Mouse (Mus musculus) kidney, postnatal 25 days (tissue): ENCODE measurements around the gene Grap.
A peak's percentile ranks its signal among the peaks of the same experiment; 100 is the strongest.

Source experiments
- DNase-seq, 2 experiments: peaks; one replicate each; pipeline ENCODE4 v3.0.0; 2021; ENCODE audit warnings: mixed read lengths in 2 of 2

Grap gene

DNA sequence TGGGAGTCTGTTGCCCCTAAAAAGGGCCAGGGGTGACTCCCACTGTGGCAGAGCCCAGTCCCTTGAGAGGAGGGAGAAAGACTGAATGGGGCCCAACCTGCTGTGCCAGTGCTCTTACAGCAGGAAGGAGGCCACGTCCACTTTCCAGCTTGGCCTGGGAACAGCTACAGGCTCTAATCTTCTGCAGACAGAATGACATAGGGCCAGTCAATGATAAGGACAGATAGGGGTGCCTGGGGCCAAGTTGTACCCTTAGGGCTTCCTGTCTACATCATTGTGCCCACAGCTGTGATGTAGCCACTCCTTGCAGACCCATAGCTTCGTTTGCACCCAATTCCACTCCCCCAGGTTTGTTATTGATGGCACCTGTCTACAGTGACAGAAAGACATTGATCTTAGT lies 33.1 kb downstream of the Grap start:
- DNase-seq: no peak

DNA sequence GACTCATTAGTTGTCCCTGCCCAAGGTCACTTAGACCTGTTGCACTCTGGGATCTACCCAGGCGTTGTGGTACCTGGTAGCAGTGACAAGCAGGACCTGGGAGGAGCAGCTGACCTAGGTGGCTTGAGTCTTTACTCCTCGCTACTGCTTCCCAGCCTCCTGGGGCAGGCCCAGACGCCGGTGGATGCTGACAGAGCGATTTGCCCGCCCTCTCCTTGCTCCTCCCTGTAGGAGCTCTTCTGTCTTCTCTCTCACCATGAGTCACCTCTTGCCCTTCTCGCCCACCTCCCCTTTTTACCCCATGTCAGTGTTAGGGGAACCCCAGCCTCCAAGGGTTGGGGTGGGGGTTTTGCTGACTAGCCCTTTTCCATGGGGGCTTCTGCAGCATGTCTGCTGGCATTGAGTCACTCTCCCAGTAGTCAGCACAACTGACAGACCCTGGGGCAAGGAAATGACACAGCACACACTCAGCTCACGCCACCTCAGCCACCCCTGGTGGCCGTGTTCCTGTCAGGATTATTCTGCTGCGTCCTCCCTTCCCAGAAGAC lies 33.9 kb downstream of the Grap start:
- no peak for DNase-seq

DNA sequence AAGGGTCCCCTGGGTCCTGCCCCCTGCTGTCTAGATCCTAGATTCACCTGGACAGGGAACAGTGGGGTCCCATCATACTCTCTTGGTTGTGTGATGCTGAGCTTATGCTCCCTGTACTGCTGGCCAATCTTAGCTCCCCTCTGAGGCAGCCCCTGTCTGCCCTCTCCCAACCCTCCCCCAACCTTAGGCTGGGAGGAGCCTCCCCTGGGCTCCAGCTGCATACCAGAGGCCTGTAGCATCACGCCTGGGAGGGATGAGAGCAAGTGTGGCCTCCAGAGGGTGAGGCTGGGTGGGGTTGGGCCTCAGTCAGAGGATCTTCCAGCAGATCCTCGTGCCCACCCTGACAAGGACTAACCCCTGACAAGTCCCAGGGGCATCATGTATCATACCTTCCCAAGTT lies 34.5 kb downstream of the Grap start:
- no peak for DNase-seq

DNA sequence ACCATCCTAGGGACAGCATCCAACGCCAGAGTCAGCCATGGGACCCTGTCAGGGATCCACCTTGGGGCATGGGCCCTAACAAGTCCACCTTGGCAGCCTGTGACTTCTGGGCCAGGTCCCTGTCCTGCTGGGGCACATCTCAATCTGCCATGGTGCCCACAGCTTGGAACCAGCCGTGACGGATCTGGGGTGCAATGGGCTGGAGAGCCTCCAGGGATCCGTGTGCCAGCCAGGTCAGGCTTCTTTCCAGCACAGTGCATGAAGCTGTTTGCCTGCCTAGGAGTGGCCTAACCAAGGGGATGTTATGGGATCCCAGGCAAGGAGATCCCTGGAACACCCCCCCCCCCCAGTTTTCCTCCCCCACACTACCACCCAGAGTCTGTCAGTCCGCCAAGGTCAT lies 39.9 kb downstream of the Grap start:
- DNase-seq: no peak

DNA sequence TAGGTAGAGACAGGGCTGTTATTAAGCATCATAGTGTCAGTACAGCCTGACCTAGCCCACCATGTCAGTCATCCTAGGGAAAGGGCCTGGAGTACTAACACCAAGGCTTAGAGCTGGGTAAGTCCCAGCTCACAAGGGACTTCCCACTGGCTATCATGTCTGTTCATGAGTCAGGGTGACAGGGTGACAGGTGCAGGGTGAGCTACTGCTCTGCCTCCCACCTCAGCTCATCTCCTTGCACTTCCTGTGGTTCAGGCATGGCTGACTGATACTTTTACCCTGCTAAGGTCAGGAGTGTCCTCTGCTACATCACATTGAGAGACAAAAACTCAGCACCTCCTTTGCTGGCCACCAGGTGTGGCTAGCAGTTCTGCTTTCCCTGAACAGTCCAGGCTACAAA lies 45.8 kb downstream of the Grap start:
- no peak for DNase-seq

DNA sequence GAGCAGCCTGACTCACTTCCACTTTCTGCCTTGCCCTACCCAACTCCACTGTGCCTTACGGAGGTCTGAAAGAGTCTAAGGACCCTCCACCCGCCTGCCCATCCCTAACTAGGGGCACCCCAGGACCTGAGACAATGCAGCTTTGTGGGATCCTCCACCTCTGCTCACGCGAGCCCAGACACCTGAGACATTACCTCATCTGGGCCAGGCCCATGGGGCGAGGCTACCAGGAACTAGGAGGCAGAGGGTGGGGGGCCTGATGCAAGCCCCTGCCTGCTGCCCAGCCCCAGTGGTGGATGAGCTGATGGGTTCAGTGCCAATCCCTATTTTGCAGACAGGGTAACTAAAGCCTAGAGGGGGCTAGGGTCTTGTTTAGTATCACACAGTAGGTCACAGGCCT lies 46.4 kb downstream of the Grap start:
- DNase-seq: no peak

DNA sequence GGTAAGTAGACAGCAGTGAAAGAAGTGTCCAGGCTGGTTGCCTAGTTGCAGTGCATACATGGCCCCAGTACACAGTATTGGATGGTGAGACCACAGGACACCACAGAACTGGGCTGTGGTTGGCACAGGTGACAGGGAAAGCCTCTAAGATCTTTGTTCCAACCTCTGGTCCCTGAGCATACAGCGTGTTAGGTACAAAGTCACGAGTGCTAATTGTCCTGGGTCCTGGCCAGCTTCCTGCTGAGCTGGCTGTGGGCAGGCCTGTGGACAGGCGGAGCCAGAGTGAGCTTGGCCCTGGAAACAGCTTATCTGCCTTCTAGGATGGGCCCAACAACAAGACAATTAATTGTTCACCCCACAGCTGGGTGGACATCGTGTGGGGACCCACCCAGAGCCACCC lies 46.9 kb downstream of the Grap start:
- DNase-seq: peak; percentile 89 to 94

DNA sequence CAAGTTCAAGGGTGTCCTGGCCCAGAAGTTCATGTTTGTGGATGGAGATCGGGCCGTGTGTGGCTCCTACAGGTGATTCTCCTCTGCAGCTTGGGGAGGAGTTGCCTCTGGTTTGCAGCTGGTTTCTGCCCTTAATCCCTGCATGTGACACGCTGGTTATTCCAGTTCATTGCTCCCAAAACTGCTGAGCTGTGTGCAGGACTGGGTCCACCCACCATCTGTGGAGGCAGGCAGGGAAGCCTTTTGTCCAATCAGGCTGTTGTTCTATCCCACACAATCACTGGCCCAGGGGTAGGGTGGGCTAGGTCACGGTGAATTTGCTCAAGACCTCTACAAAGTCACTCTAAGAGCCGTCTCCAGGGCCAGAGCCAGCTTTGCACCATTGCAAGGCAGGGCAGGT lies 48.6 kb downstream of the Grap start:
- peak; percentile 71 to 91 for DNase-seq

DNA sequence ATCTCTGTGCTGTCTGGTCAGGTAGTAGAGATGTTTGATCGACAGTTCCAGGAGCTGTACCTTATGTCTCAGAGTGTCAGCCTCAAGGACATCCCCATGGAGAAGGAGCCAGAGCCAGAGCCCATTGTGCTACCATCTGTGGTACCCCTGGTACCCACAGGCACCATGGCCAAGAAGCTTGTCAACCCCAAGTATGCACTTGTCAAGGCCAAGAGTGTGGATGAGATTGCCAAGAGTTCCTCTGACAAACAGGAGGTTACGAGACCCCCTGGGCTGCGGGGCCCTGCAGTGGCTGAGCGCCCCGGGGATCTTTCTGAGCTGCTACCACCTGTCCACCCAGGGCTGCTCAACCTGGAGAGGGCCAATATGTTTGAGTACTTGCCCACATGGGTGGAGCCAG lies 49.4 kb downstream of the Grap start:
- DNase-seq: no peak

DNA sequence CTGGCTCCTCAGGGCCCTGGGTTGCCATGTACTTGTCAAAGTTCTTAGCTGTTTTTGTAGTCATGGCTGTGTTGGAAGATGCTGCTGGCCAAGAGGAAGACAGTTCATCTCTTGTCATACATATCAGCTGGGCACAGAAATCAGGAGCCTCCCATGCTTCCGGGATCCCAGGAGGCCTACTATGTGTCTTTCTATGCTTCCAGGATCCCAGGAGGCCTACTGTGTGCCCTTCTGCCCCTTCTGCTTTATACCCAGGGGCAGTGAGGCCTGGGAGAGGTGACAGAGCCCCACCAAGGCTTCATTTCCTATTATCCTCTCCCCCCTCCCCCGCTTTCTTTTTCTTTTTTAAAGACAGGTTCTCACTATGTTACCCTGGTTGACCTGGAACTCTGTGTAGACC lies 52.5 kb downstream of the Grap start:
- no peak for DNase-seq

DNA sequence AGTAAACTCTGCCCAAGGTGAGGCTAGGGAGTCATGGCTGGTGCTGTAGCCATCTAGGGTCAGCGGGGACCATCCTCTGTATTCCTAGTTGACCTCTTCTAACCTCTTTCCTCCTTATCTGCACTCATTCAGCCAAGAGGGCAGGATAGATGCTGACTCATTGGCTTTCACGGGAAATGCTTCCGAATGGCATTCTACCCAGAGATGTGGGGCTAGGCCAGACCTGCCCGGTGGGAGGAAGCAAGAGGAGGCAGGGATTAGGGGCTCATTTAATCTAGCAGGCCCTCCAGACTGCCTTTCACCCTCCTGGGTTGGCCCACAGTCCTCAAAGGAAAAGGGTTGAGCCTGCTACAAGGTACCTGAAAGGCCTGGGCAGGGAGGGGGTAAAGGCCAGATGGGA lies 53.2 kb downstream of the Grap start:
- no peak for DNase-seq

DNA sequence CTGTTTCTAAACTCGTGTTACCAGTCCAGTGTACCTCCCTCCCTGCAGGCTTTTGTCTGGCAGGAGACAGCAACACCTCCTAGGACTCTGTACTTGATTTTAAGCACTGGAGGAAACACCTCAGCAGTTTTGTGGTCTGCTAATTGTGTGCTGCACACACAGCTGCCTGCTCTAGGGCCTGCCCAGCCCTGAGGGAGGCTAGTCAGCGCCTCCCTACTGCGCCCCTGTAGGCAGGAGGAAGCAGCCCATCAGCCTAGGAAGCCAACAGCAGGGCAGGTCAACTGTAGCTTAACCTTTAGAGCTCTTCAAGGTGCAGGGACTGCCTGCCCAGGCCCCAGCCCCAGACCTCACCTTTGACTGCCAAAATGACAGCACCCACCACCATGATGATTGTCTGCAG lies 55.9 kb downstream of the Grap start:
- peak in 1 of 2 experiments; percentile 71 for DNase-seq

DNA sequence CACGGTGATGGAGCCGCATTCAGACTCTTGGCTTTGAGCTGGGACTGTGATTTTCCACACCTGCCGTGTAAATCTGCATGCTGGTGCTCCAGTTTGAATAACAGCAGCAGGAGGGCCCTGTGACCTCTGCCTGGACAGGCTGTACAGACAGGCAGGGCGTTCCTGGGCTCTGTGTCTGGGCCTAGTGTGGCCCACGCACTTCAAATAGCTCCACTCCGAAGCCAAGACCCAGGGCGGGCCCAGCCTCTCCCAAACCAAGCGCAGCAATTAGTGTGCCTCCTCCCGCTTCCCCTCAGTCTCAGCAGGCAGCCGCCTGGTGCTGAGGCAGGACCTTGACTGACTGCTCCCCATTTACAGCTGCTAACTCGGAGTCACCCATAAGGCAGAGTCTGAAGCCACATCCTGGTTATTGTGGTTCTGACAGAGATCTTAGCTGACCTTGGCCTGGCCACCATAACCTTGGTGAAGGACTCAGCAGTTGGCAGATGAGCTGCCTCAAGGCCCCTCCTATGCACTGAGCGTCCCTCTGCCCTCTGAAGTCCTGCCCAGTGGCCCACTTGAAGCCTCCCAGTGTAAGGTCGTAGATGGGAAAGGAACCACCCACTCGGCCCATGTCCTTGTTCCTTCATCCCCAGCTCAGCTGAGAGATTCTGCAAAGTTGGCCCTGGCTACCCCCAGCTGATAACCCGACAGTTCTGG lies 60.2 kb downstream of the Grap start:
- no peak for DNase-seq

DNA sequence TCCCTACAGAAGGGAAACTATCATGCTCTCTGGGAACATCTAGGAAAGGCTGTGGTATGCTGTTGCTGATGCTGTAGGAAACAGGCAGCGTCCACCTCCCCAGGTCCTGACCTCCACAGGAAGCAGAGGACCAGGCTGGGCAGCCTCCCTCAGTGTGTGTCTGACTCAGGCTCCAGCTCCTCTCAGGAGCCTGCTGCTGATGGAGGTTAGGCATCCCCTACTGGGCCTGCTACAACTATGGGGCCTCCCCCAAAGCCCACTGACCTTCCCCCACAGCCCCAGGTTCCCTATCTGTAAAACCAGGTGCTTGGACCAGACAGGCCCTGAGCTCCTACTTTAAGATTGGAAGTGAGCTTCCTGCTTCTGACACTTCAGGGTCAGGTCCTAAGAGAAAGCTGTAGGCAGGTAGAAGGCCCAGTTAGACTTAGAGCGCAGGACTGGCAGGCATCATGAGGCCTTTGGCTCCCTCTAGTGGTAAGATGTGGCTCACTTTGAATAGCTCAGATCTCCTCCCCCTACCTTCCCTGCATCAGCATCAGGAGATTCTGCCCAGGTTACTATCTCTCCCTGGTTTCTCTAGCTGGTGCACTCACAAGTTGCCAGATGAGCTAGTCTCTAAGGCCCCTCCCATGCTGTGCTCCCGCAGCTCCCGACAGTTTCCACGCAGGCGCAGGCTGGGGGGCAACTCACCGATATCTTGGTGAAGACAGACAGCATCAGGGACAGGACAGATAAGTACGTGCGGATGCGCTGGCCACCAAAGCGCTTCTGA lies 61.5 kb downstream of the Grap start:
- peak; percentile 76 to 86 for DNase-seq

DNA sequence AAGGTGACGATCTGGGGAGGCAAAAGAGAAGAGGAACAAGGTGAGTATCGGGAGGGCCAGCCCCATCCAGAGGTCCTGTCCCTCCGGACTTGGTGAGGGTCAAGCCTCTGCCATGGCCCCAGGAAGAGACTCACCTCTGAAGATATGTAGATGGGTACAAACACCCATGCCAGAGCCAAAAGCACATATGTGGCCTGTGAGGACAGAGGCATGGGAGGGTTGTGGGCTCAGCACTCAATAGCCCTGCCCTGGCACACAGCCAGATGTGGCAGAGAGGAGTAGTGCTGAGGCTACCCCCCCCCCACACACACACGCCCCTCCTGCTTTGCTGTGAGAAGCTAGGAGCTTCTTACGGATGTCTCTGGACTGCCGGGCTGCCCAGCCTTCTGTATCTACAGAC lies 62.1 kb downstream of the Grap start:
- DNase-seq: no peak

DNA sequence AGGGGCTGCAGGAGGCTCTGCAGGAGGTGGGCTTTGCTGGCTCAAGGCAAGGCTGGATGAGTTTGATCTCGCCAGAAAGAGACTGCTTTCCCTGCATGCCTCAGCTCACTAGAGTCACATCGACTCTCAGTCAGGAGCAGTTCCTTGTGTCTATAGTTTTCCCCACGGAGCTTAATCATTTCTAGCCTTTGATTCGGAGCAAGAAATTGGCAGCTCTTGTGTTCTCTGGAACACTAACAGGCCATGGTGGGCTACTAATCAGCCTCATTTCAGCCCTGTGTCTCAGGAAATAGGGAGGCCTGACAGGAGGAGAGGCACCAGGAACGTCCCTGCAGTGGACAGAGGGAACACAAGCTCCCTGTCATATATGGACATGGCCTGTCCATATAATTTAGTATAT lies 64.9 kb downstream of the Grap start:
- DNase-seq: no peak

DNA sequence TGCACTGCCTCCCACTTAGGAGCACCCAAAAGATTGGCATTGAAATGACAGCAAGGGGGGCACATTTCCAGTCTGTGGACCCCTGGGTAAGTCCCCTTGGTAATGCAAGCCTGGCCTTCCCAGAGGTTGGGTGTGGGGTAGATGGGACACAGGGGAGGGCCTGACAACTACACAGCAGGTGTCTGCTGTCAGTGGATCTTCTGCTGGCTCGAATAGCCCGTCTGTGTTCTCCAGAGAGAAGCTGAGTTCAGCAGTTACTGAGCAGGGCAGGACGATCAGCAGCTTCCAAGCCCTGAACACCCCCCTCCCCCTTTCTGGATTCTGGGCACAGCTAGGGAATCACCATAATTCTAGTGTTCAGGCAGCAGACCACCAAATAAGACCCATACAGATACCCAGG lies 66.3 kb downstream of the Grap start:
- DNase-seq: peak in 1 of 2 experiments; percentile 55

DNA sequence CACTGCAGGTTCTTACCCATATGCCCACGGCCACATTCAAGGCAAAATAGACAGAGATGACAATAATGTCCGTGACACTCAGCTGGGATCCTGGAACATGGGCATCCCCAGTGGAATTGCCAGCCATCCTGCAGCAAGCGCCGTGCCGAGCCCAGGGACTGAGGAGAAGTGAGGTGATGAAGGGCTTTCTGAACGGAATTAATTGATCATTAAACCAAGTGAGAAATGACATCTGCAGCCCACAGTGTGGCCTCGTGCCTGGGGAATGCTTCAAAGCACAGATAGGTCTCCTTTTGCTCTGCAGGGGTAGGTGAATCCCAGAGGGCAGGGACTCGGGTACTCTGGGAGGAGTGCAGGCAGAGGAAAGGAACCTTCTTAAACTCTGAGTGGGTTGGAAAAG lies 66.8 kb downstream of the Grap start:
- peak; percentile 54 to 79 for DNase-seq

DNA sequence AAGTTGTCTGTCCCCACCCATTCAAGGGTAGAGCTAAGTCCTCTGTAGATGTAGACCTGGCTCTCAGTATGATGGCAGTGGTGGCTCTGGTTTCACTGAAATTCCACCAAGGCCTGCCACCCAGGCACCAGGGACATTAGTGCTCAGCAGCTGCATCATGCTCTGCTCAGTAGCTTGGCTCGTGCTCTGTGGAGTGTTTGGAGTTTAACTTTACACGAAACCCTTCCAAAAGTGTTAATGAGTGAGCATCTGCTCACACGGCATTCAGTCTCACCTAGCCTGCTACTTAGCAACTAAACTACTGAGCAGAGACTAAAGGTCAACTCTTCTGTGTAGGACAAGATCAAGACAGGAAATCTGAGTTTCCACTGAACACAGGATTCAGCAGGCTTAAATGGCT lies 67.6 kb downstream of the Grap start, which contains the start of gene Slc5a10:
TSS of gene Slc5a10 (minus strand) at position 191 of the 400 bp plus-strand sequence.
- DNase-seq: peak; percentile 67 to 83

DNA sequence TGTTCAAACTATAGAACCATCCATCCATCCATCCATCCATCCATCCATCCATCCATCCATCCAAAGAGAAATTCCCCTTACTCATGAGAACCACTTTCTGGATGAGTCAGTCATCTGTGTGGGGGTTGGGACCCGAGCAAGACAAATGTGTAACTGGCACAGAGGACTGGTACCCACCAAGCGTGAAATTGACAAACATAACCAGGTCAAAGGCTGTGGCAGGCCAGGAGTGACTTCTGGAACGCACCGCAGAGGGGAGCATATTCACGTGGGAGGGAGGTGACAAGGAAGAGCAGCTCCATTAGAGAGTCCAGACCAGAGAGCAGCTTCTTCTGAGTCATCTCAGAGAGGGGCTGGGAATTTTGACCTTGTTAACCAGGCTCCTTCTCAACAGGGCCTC lies 69.0 kb downstream of the Grap start:
- DNase-seq: peak; percentile 69 to 90
